Mouse (Mus musculus): ENCODE data around the gene Igfals. TPM values are rescaled to one million over a fixed set of nuclear protein-coding genes. Genes with fewer than 3 reads are reported as not detected.

Gene Igfals
- total RNA-seq, 2 experiments from 2014 or later: not detected

- intact Hi-C loops (cut with DNase I): no loop called here
- no peak for DNase-seq (ENCODE audit: low spot score in 2 of 2)
These were observed 48.2 kb downstream of the Igfals start for GRCm38 (mm10) chr17:24913984-24914383.

- intact Hi-C loops (cut with DNase I): no loop called here
- DNase-seq (ENCODE audit: low spot score in 2 of 2): no peak
These were observed 57.4 kb downstream of the Igfals start for GRCm38 (mm10) chr17:24923246-24923645.

- intact Hi-C loops (cut with DNase I): no loop called here
- no peak for DNase-seq (ENCODE audit: low spot score in 2 of 2)
These were observed 63.7 kb downstream of the Igfals start for GRCm38 (mm10) chr17:24929506-24929905.

Other genes with a start within 250 kb of the Igfals start
- gene Tsc2, start 233.4 kb upstream of the Igfals start, total RNA-seq (2021): 100 to 1,000 TPM; 136 to 150 TPM
- 1 to 10 TPM; 3.3 to 6.5 TPM for gene Nthl1, start 233.3 kb upstream of the Igfals start, total RNA-seq (2021)
- 10 to 100 TPM; 48.0 to 49.9 TPM for gene Slc9a3r2, start 215.7 kb upstream of the Igfals start, total RNA-seq (2021)
- 1 to 10 TPM in 1 of 2 experiments, not detected in 1; 1.2 TPM for gene Npw, start 207.5 kb upstream of the Igfals start, total RNA-seq (2021)
- gene Zfp598, start 196.3 kb upstream of the Igfals start, total RNA-seq (2021): 10 to 100 TPM; 38.5 to 39.3 TPM
- gene Syngr3, start 176.0 kb upstream of the Igfals start, total RNA-seq (2021): 100 to 1,000 TPM; 203 to 214 TPM
- gene Gfer, start 169.8 kb upstream of the Igfals start, total RNA-seq (2021): 10 to 100 TPM; 19.9 to 20.2 TPM
- 1 to 10 TPM; 3.1 to 3.7 TPM for gene Noxo1, start 169.8 kb upstream of the Igfals start, total RNA-seq (2021)
- 10 to 100 TPM; 26.1 to 27.4 TPM for gene Tbl3, start 158.3 kb upstream of the Igfals start, total RNA-seq (2021)
- gene Rnf151, start 147.9 kb upstream of the Igfals start, total RNA-seq (2021): not detected
- 100 to 1,000 TPM; 300 to 313 TPM for gene Rps2, start 147.9 kb upstream of the Igfals start, total RNA-seq (2021)
- gene Ndufb10, start 141.5 kb upstream of the Igfals start, total RNA-seq (2021): 100 to 1,000 TPM; 196 to 198 TPM
- under 1 TPM in 1 of 2 experiments, not detected in 1; 0.34 TPM for gene Rpl3l, start 138.2 kb upstream of the Igfals start, total RNA-seq (2021)
- 10 to 100 TPM; 31.4 to 35.8 TPM for gene Msrb1, start 129.4 kb upstream of the Igfals start, total RNA-seq (2021)
- gene Hs3st6, start 113.0 kb upstream of the Igfals start, total RNA-seq (2021): under 1 TPM; 0.48 to 0.73 TPM
- not detected for gene Meiob, start 61.7 kb upstream of the Igfals start, total RNA-seq (2021)
- 100 to 1,000 TPM; 133 to 141 TPM for gene Hagh, start 25.9 kb upstream of the Igfals start, total RNA-seq (2021)
- gene Fahd1, start 15.6 kb upstream of the Igfals start, total RNA-seq (2021): 10 to 100 TPM; 17.6 to 20.9 TPM
- gene Nubp2, start 20.4 kb downstream of the Igfals start, total RNA-seq (2021): 10 to 100 TPM; 32.7 to 33.6 TPM
- 10 to 100 TPM; 57.9 to 58.0 TPM for gene Spsb3, start 20.6 kb downstream of the Igfals start, total RNA-seq (2021)
- gene Eme2, start 29.1 kb downstream of the Igfals start, total RNA-seq (2021): 10 to 100 TPM; 52.9 to 59.1 TPM
- 10 to 100 TPM; 64.6 to 69.9 TPM for gene Mrps34, start 29.1 kb downstream of the Igfals start, total RNA-seq (2021)
- gene Nme3, start 30.5 kb downstream of the Igfals start, total RNA-seq (2021): 10 to 100 TPM; 47.4 to 47.5 TPM
- 100 to 1,000 TPM; 345 to 372 TPM for gene Mapk8ip3, start 71.0 kb downstream of the Igfals start, total RNA-seq (2021)
- 1 to 10 TPM; 5.5 to 5.6 TPM for gene Jpt2, start 94.7 kb downstream of the Igfals start, total RNA-seq (2021)
- gene Cramp1l, start 149.8 kb downstream of the Igfals start, total RNA-seq (2021): 10 to 100 TPM; 25.7 to 26.6 TPM
- gene Ift140, start 150.1 kb downstream of the Igfals start, total RNA-seq (2021): 10 to 100 TPM; 21.9 to 23.0 TPM
- gene Tmem204, start 217.6 kb downstream of the Igfals start, total RNA-seq (2021): 10 to 100 TPM; 10.5 to 11.8 TPM
- gene Telo2, start 250.0 kb downstream of the Igfals start, total RNA-seq (2021): 10 to 100 TPM; 26.3 to 28.7 TPM